Mouse (Mus musculus) heart, postnatal 0 days (tissue): ENCODE results near the gene Foxp4.

Experiments used
- CTCF ChIP-seq: IDR thresholded peaks from 2 replicates; pipeline ENCODE4 v1.5.1; 2016; ENCODE audit warnings: antibody characterized with exemption, control low read depth, low read depth
- EP300 ChIP-seq: IDR thresholded peaks from 2 replicates; pipeline ENCODE4 v1.6.1; 2016; ENCODE audit warnings: antibody characterized with exemption, low read depth

DNA sequence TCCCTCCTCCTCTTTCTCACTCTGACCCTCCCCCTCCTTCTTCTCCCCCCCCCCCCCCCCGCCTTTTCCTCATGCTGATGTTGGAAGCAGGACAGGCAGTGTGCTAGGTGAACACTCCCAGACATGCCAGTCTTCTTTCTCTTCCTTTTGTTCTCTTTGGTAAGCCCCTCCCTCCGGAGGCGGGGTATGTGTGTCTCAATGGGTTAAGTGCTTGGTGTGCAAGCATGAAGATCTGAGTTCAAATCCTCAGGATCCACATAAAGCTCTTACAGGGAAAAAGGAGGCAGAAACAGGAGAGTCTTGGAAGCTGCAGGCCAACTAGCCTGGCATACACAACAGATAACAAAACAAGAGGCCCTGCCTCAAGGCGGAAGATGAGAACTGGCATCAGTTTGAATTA, 71.1 kb downstream of the Foxp4 start:
- TF ChIP-seq CTCF (no peak), EP300 (no peak)
